Mouse (Mus musculus) layer of hippocampus, adult 2 months (tissue): Measurements from ENCODE around the gene Pmf1. TPM values are rescaled to one million over a fixed set of nuclear protein-coding genes. Genes with fewer than 3 reads are reported as not detected.
A peak's percentile ranks its signal among the peaks of the same experiment; 100 is the strongest.
"Not testable (repeated sequence)": the region's sequence is repeated elsewhere in the genome, so short reads cannot be mapped to it uniquely, and the experiment has no call there.

ENCODE experiments used
- DNase-seq, 2 experiments: peaks; one replicate each; pipeline ENCODE4 v3.0.0; 2022; ENCODE audit warnings: low spot score in 2 of 2
- H3K27ac ChIP-seq: fragments of 200-600 bp; 2 replicates; pipeline ENCODE4 v1.8.1; 2022
- H3K4me3 ChIP-seq: fragments of 200-600 bp; 2 replicates; pipeline ENCODE4 v1.8.1; 2022; ENCODE audit warnings: mild to moderate bottlenecking
- CTCF ChIP-seq: fragments of 200-600 bp; conservative IDR thresholded peaks from 2 replicates; pipeline ENCODE4 v1.8.1; 2022; ENCODE audit warnings: antibody characterized with exemption, mild to moderate bottlenecking, moderate library complexity
- total RNA-seq, 2 experiments: library from RNA; stranded (reverse); gene quantifications; 2 replicates each; pipeline ENCODE4 v1.2.3; 2021

Pmf1 gene
- total RNA-seq, 2 experiments from 2014 or later = 6.4 to 6.8 TPM

- peak; percentile 61 to 71 for DNase-seq
- peak; percentile 98 for TF ChIP-seq CTCF
- Histone ChIP-seq H3K27ac (no peak overlapping the region), H3K4me3 (no peak overlapping the region)
Measured at GRCm38 (mm10) chr3:88407090-88407489, 3.0 kb downstream of the Pmf1 start.

- Histone ChIP-seq H3K4me3 (no peak overlapping the region), H3K27ac (no peak overlapping the region)
- no peak for TF ChIP-seq CTCF
- DNase-seq = no peak
Measured at GRCm38 (mm10) chr3:88403522-88404230, 6.5 kb downstream of the Pmf1 start.

- TF ChIP-seq CTCF = no peak
Measured at GRCm38 (mm10) chr3:88398666-88399065, 11.5 kb downstream of the Pmf1 start.

GRCm38 (mm10) chr3:88395742-88396141 is 14.4 kb downstream of the Pmf1 start:
- Histone ChIP-seq H3K27ac (no peak overlapping the region), H3K4me3 (no peak overlapping the region)
- DNase-seq = no peak
- no peak for TF ChIP-seq CTCF

More at GRCm38 (mm10) chr3:88398666-88399065, 11.5 kb downstream of the Pmf1 start:
- Histone ChIP-seq H3K27ac (no peak overlapping the region), H3K4me3 (no peak overlapping the region)
- DNase-seq = no peak

- no peak for TF ChIP-seq CTCF
- H3K4me3 ChIP-seq = no peak overlapping the region
- H3K27ac ChIP-seq = no peak overlapping the region
- DNase-seq = no peak
Measured at GRCm38 (mm10) chr3:88395288-88395687, 14.8 kb downstream of the Pmf1 start.

- Histone ChIP-seq H3K27ac (no peak overlapping the region), H3K4me3 (no peak overlapping the region)
- DNase-seq = no peak
- no peak for TF ChIP-seq CTCF
Measured at GRCm38 (mm10) chr3:88393776-88394375, 16.3 kb downstream of the Pmf1 start.

GRCm38 (mm10) chr3:88384364-88384763 is 25.8 kb downstream of the Pmf1 start, which contains the start of gene Bglap:
Gene Bglap, minus strand, starts transcription at chr3:88384464.
- no peak for TF ChIP-seq CTCF
- Histone ChIP-seq H3K27ac (no peak within 1 kb of the TSS), H3K4me3 (no peak within 1 kb of the TSS)
- no peak for DNase-seq

GRCm38 (mm10) chr3:88382383-88382782 is 27.7 kb downstream of the Pmf1 start:
- DNase-seq, H3K27ac ChIP-seq, H3K4me3 ChIP-seq: not testable (repeated sequence)

GRCm38 (mm10) chr3:88381389-88382315 is 28.5 kb downstream of the Pmf1 start:
- DNase-seq, H3K4me3 ChIP-seq, H3K27ac ChIP-seq: not testable (repeated sequence)

GRCm38 (mm10) chr3:88378599-88378998 is 31.5 kb downstream of the Pmf1 start, which contains the start of gene Bglap2:
Gene Bglap2, minus strand, starts transcription at chr3:88378699.
- DNase-seq, H3K27ac ChIP-seq, H3K4me3 ChIP-seq: not testable (repeated sequence)

- Histone ChIP-seq H3K27ac (peak overlapping the region; percentile 53; the same call in 1 of the 2 replicates), H3K4me3 (peak overlapping the region; percentile 18; the same call in 1 of the 2 replicates)
- not testable (repeated sequence) for DNase-seq
Measured at GRCm38 (mm10) chr3:88376644-88377043, 33.5 kb downstream of the Pmf1 start.

GRCm38 (mm10) chr3:88375750-88376626 is 34.1 kb downstream of the Pmf1 start:
- DNase-seq = not testable (repeated sequence)
- peak overlapping the region; percentile 53; the same call in 1 of the 2 replicates for H3K27ac ChIP-seq
- peak overlapping the region; percentile 18; the same call in 1 of the 2 replicates for H3K4me3 ChIP-seq

- DNase-seq, H3K4me3 ChIP-seq, H3K27ac ChIP-seq: not testable (repeated sequence)
Measured at GRCm38 (mm10) chr3:88372643-88373042, 37.5 kb downstream of the Pmf1 start, which contains the start of gene Bglap3. Gene Bglap3, minus strand, starts transcription at chr3:88372743.

- not testable (repeated sequence) for H3K4me3 ChIP-seq, H3K27ac ChIP-seq, DNase-seq
Measured at GRCm38 (mm10) chr3:88368511-88368910, 41.6 kb downstream of the Pmf1 start.

- not testable (repeated sequence) for DNase-seq, H3K27ac ChIP-seq, H3K4me3 ChIP-seq
Measured at GRCm38 (mm10) chr3:88367517-88367916, 42.6 kb downstream of the Pmf1 start.

GRCm38 (mm10) chr3:88366830-88367428 is 43.2 kb downstream of the Pmf1 start:
- peak overlapping the region; percentile 70; the same call in 1 of the 2 replicates for H3K27ac ChIP-seq
- H3K4me3 ChIP-seq = peak overlapping the region; percentile 38; the same call in 1 of the 2 replicates
- peak; percentile 47 to 51 for DNase-seq
